Mouse (Mus musculus): ENCODE measurements at regions not wholly inside any gene's neighbourhood (a gene's known extent, or its start where the extent isn't known, plus 50 kb on each side); places are given as distances from the start of the nearest gene placed in this dataset.

GRCm38 (mm10) chr10:56453578-56454069, 76.5 kb downstream of the Gja1 start:
- Histone ChIP-seq H3K36me3 (ENCODE audit: control insufficient read depth, insufficient read depth, low read length) (no peaks in the 10 kb centered on the region), H3K4me1 (replicated peaks; ENCODE audit: control insufficient read depth, insufficient read depth, low read length) (no peaks in the 10 kb centered on the region), H3K9me3 (ENCODE audit: control insufficient read depth, low read length) (no peaks in the 10 kb centered on the region), H3K27ac (ENCODE audit: low read depth, low read length) (no peak overlapping the region), H3K4me2 (replicated peaks; ENCODE audit: low read depth, low read length) (no peak overlapping the region), H3K4me3 (ENCODE audit: low read depth, low read length) (no peak overlapping the region), H3K27me3 (ENCODE audit: control insufficient read depth, insufficient read depth, low read length) (no peaks in the 10 kb centered on the region), H3K9ac (ENCODE audit: low read depth, low read length) (no peak overlapping the region)
- DNase-seq (ENCODE audit: low spot score) (no peak), ATAC-seq (ENCODE audit: low FRiP score) (no peak)
- WGBS = 93% methylated on average over 4 of the region's 4 CpGs

GRCm38 (mm10) chr10:56455867-56456468, 78.8 kb downstream of the Gja1 start:
- Histone ChIP-seq H3K4me2 (replicated peaks; ENCODE audit: low read depth, low read length) (no peak overlapping the region), H3K9me3 (ENCODE audit: control insufficient read depth, low read length) (no peaks in the 10 kb centered on the region), H3K4me1 (replicated peaks; ENCODE audit: control insufficient read depth, insufficient read depth, low read length) (no peaks in the 10 kb centered on the region), H3K36me3 (ENCODE audit: control insufficient read depth, insufficient read depth, low read length) (no peaks in the 10 kb centered on the region), H3K4me3 (ENCODE audit: low read depth, low read length) (no peak overlapping the region), H3K27me3 (ENCODE audit: control insufficient read depth, insufficient read depth, low read length) (no peaks in the 10 kb centered on the region), H3K9ac (ENCODE audit: low read depth, low read length) (no peak overlapping the region), H3K27ac (ENCODE audit: low read depth, low read length) (no peak overlapping the region)
- 93% methylated on average over 2 of the region's 2 CpGs for WGBS
- ATAC-seq (ENCODE audit: low FRiP score) (no peak), DNase-seq (ENCODE audit: low spot score) (no peak)

DNA sequence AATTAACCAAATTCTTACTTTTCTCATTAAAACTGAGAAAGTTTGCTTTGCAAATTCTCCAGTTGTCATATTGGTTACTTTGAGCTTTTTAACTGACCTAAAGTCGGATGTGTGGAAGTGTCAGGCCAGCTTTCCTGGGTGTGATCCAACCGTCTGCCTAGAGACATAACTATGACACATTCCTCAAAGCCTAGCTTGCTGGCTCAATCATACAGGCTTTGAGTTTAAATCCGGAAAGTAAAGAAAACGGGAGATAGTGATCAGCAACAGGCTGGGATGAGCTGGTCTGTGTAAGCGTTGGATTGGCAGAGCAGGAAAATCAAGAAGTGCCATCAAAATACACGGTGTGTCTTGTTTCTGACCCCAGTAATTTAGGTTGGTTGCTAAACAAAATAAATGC, 91.4 kb downstream of the Gja1 start:
- Histone ChIP-seq H3K4me1 (replicated peaks; ENCODE audit: control insufficient read depth, insufficient read depth, low read length) (no peaks in the 10 kb centered on the region), H3K9ac (ENCODE audit: low read depth, low read length) (no peak overlapping the region), H3K36me3 (ENCODE audit: control insufficient read depth, insufficient read depth, low read length) (no peaks in the 10 kb centered on the region), H3K27ac (ENCODE audit: low read depth, low read length) (no peak overlapping the region), H3K4me2 (replicated peaks; ENCODE audit: low read depth, low read length) (no peak overlapping the region), H3K9me3 (ENCODE audit: control insufficient read depth, low read length) (no peaks in the 10 kb centered on the region), H3K27me3 (ENCODE audit: control insufficient read depth, insufficient read depth, low read length) (no peaks in the 10 kb centered on the region), H3K4me3 (ENCODE audit: low read depth, low read length) (no peak overlapping the region)
- WGBS = 55% methylated on average over 6 of the region's 6 CpGs
- no peak for DNase-seq (ENCODE audit: low spot score)
- no peak for ATAC-seq (ENCODE audit: low FRiP score)

GRCm38 (mm10) chr10:56468993-56469712, 92.0 kb downstream of the Gja1 start:
- H3K27ac ChIP-seq (ENCODE audit: low read depth, low read length) = no peak overlapping the region

DNA sequence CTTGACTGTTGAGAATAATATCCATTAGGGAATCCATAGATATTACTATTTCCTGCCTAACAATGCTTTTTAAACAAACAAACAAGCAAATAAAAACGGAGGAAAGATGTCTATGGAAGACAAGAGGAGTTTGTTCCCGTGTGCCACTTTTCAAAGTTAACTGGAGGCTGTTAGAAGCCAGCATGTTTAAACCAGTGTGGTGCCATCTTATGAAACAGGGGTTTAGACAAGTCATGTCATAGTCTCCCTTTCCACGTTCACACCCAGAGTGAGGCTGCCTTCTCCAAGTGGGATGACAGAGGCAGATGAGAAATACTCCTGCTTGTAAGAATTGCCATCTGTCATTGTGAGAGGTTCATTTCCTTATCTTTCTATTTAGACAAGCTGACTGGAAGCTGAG, 92.8 kb downstream of the Gja1 start:
- no peak overlapping the region for H3K4me2 ChIP-seq (replicated peaks; ENCODE audit: low read depth, low read length)
- H3K27ac ChIP-seq (ENCODE audit: low read depth, low read length) = no peak overlapping the region
- H3K9me3 ChIP-seq (ENCODE audit: control insufficient read depth, low read length) = no peaks in the 10 kb centered on the region
- WGBS = 69% methylated on average over 3 of the region's 3 CpGs
- H3K4me3 ChIP-seq (ENCODE audit: low read depth, low read length) = no peak overlapping the region
- H3K9ac ChIP-seq (ENCODE audit: low read depth, low read length) = no peak overlapping the region
- ATAC-seq (ENCODE audit: low FRiP score) (no peak), DNase-seq (ENCODE audit: low spot score) (no peak)
- no peaks in the 10 kb centered on the region for H3K27me3 ChIP-seq (ENCODE audit: control insufficient read depth, insufficient read depth, low read length)
- no peaks in the 10 kb centered on the region for H3K36me3 ChIP-seq (ENCODE audit: control insufficient read depth, insufficient read depth, low read length)
- H3K4me1 ChIP-seq (replicated peaks; ENCODE audit: control insufficient read depth, insufficient read depth, low read length) = no peaks in the 10 kb centered on the region

More at GRCm38 (mm10) chr10:56468993-56469712, 92.0 kb downstream of the Gja1 start:
- Histone ChIP-seq H3K9me3 (ENCODE audit: control insufficient read depth, low read length) (no peaks in the 10 kb centered on the region), H3K36me3 (ENCODE audit: control insufficient read depth, insufficient read depth, low read length) (no peaks in the 10 kb centered on the region), H3K4me2 (replicated peaks; ENCODE audit: low read depth, low read length) (no peak overlapping the region), H3K27me3 (ENCODE audit: control insufficient read depth, insufficient read depth, low read length) (no peaks in the 10 kb centered on the region), H3K4me1 (replicated peaks; ENCODE audit: control insufficient read depth, insufficient read depth, low read length) (no peaks in the 10 kb centered on the region), H3K4me3 (ENCODE audit: low read depth, low read length) (no peak overlapping the region), H3K9ac (ENCODE audit: low read depth, low read length) (no peak overlapping the region)
- peak; percentile 27 for DNase-seq (ENCODE audit: low spot score)
- ATAC-seq (ENCODE audit: low FRiP score) = no peak
- 56% methylated on average over 15 of the region's 15 CpGs for WGBS

GRCm38 (mm10) chr10:56474951-56475350, 97.8 kb downstream of the Gja1 start:
- Histone ChIP-seq H3K4me2 (replicated peaks; ENCODE audit: low read depth, low read length) (no peak overlapping the region), H3K27ac (ENCODE audit: low read depth, low read length) (no peak overlapping the region), H3K9me3 (ENCODE audit: control insufficient read depth, low read length) (no peaks in the 10 kb centered on the region), H3K27me3 (ENCODE audit: control insufficient read depth, insufficient read depth, low read length) (no peaks in the 10 kb centered on the region), H3K36me3 (ENCODE audit: control insufficient read depth, insufficient read depth, low read length) (no peaks in the 10 kb centered on the region), H3K4me3 (ENCODE audit: low read depth, low read length) (no peak overlapping the region), H3K9ac (ENCODE audit: low read depth, low read length) (no peak overlapping the region), H3K4me1 (replicated peaks; ENCODE audit: control insufficient read depth, insufficient read depth, low read length) (no peaks in the 10 kb centered on the region)
- 58% methylated on average over 6 of the region's 6 CpGs for WGBS
- no peak for DNase-seq (ENCODE audit: low spot score)
- ATAC-seq (ENCODE audit: low FRiP score) = no peak

GRCm38 (mm10) chr10:56482156-56482716, 105.1 kb downstream of the Gja1 start:
- no peak overlapping the region for H3K4me2 ChIP-seq (replicated peaks; ENCODE audit: low read depth, low read length)
- no peaks in the 10 kb centered on the region for H3K27me3 ChIP-seq (ENCODE audit: control insufficient read depth, insufficient read depth, low read length)
- DNase-seq (ENCODE audit: low spot score) (no peak), ATAC-seq (ENCODE audit: low FRiP score) (no peak)
- H3K27ac ChIP-seq (ENCODE audit: low read depth, low read length) = no peak overlapping the region
- H3K4me3 ChIP-seq (ENCODE audit: low read depth, low read length) = no peak overlapping the region
- no peaks in the 10 kb centered on the region for H3K9me3 ChIP-seq (ENCODE audit: control insufficient read depth, low read length)
- H3K4me1 ChIP-seq (replicated peaks; ENCODE audit: control insufficient read depth, insufficient read depth, low read length) = no peaks in the 10 kb centered on the region
- H3K9ac ChIP-seq (ENCODE audit: low read depth, low read length) = no peak overlapping the region
- H3K36me3 ChIP-seq (ENCODE audit: control insufficient read depth, insufficient read depth, low read length) = no peaks in the 10 kb centered on the region
- 60% methylated on average over 9 of the region's 9 CpGs for WGBS

- no peak for ATAC-seq (ENCODE audit: low FRiP score)
- Histone ChIP-seq H3K4me2 (replicated peaks; ENCODE audit: low read depth, low read length) (no peak overlapping the region), H3K36me3 (ENCODE audit: control insufficient read depth, insufficient read depth, low read length) (no peaks in the 10 kb centered on the region), H3K9ac (ENCODE audit: low read depth, low read length) (no peak overlapping the region), H3K27ac (ENCODE audit: low read depth, low read length) (no peak overlapping the region), H3K4me3 (ENCODE audit: low read depth, low read length) (no peak overlapping the region), H3K4me1 (replicated peaks; ENCODE audit: control insufficient read depth, insufficient read depth, low read length) (no peaks in the 10 kb centered on the region), H3K9me3 (ENCODE audit: control insufficient read depth, low read length) (no peaks in the 10 kb centered on the region), H3K27me3 (ENCODE audit: control insufficient read depth, insufficient read depth, low read length) (no peaks in the 10 kb centered on the region)
- no peak for DNase-seq (ENCODE audit: low spot score)
- 97% methylated on average over 8 of the region's 8 CpGs for WGBS
Measured at GRCm38 (mm10) chr10:56484931-56485330, 107.8 kb downstream of the Gja1 start.

GRCm38 (mm10) chr10:56485746-56486145, 108.6 kb downstream of the Gja1 start:
- H3K27ac ChIP-seq (ENCODE audit: low read depth, low read length) = no peak overlapping the region
- no peak overlapping the region for H3K9ac ChIP-seq (ENCODE audit: low read depth, low read length)
- no peaks in the 10 kb centered on the region for H3K9me3 ChIP-seq (ENCODE audit: control insufficient read depth, low read length)
- DNase-seq (ENCODE audit: low spot score) (no peak), ATAC-seq (ENCODE audit: low FRiP score) (no peak)
- H3K4me3 ChIP-seq (ENCODE audit: low read depth, low read length) = no peak overlapping the region
- no peak overlapping the region for H3K4me2 ChIP-seq (replicated peaks; ENCODE audit: low read depth, low read length)
- no peaks in the 10 kb centered on the region for H3K27me3 ChIP-seq (ENCODE audit: control insufficient read depth, insufficient read depth, low read length)
- WGBS = 95% methylated on average over 5 of the region's 5 CpGs
- no peaks in the 10 kb centered on the region for H3K36me3 ChIP-seq (ENCODE audit: control insufficient read depth, insufficient read depth, low read length)
- H3K4me1 ChIP-seq (replicated peaks; ENCODE audit: control insufficient read depth, insufficient read depth, low read length) = no peaks in the 10 kb centered on the region

All from hindbrain, embryonic 11.5 days (tissue).